Mouse (Mus musculus) frontal cortex, postnatal 25 days (tissue): ENCODE data around the gene Sestd1.

Experiments
- DNase-seq, 2 experiments: peaks; one replicate each; pipeline ENCODE4 v3.0.0; 2022; ENCODE audit warnings: low spot score in 2 of 2

Gene Sestd1

GRCm38 (mm10) chr2:77173366-77173765, 107.0 kb downstream of the Sestd1 start:
- DNase-seq = no peak

DNA sequence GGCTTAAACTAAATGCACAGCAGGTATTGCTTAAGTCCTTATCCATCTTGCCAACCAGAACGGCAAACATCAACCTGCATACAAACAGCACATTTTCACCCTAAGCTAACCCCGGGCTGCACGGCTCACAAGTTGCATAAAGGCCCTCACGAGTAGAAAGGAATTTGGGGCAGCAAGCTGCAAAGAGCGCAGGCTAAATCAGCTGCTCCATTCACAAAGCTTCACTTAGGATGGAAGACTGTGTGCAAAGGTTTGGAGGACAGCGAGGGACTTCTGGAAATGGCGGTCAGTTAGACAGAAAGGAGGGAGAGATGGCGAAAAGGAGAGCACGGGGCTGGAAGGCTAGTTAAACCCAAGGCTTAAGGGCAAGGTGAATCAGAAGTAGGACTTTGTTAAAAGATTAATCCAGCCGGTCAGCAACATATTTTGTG, 108.1 kb downstream of the Sestd1 start:
- DNase-seq = no peak

DNA sequence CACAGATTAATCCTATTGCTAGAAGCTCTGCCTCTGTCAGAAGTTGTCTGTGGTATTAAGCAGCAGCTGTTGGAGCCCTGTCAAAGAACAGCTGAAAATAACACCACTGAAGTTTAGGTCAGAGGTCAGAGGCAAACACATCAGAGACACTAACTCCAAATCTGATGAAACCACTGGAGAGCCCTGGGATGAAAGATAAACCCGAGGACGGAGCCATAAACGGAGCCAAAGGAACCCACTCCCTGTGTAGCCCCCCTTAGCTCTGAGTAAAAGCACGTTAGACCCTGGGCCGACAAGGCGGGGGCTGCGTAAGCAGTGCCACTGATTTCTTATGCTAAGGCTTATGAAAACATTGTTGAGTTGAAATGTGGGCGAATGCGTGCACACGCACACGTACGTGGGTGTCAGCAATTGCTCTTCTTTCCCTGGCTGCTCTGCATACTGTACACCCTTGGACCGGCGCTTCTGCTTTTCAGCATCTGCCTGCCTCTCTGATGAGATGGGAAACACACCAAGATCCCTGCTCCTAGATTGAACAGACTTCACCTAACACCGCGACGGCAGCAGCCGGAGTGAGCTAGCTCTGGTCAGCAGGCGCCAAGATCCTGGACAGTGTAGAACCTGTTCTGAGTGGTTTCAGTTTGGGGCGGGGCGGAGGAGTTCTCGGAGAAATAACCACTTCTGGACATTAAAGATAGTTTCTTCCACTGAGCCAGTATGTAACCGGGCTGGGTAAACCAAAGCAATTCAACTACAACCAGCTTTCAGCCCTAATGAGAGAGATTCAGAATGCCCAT, 108.8 kb downstream of the Sestd1 start:
- no peak for DNase-seq

- no peak for DNase-seq
Observed at GRCm38 (mm10) chr2:77170633-77171105, 109.7 kb downstream of the Sestd1 start, which contains the start of gene Ccdc141. Ccdc141 (minus strand) TSS chr2:77170636.

GRCm38 (mm10) chr2:77169916-77170632, 110.3 kb downstream of the Sestd1 start:
- DNase-seq = no peak

DNA sequence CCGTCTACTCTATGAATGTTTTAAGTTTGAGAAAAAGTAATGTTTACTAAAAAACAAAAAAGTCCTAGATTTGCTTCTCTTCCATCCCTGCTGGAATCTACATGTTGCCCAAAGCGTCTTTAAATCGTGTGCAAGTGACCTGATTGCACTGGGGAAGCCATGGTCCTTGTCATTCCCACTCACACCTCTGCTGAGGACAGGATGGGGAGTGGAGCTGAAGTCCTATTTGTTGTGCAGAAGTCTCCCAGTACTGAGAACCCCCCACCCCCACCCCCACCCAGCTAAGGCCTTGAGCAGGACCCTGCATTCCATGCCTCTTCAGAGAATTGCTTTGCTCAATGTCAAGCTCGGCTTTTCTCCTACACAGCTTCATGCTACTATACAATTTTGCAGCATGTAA, 111.2 kb downstream of the Sestd1 start:
- DNase-seq = no peak

GRCm38 (mm10) chr2:77168781-77169180, 111.6 kb downstream of the Sestd1 start:
- no peak for DNase-seq

- no peak for DNase-seq
Observed at GRCm38 (mm10) chr2:77168081-77168685, 112.2 kb downstream of the Sestd1 start.

- no peak for DNase-seq
Observed at GRCm38 (mm10) chr2:77166366-77166765, 114.0 kb downstream of the Sestd1 start.

DNA sequence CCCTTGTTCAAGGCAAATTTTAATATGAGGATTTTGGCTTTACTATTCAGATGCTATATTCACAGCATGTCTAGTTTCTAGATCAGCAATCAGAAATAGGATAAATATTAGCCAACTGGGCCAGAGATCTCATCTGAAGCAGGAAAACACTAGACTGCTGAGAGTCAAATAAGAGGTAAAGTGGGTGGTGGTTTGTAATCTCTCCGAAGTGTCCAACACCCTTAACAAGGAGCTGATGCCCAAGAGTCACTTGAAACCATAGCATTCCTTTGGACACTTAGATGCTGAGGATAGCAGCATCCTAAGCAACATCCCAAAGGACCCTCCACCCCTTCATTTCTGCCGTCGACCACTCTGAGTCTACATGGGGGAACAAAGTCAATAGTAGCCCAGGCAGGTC, 115.7 kb downstream of the Sestd1 start:
- DNase-seq = no peak

- no peak for DNase-seq
Observed at GRCm38 (mm10) chr2:77163381-77163780, 117.0 kb downstream of the Sestd1 start.

DNA sequence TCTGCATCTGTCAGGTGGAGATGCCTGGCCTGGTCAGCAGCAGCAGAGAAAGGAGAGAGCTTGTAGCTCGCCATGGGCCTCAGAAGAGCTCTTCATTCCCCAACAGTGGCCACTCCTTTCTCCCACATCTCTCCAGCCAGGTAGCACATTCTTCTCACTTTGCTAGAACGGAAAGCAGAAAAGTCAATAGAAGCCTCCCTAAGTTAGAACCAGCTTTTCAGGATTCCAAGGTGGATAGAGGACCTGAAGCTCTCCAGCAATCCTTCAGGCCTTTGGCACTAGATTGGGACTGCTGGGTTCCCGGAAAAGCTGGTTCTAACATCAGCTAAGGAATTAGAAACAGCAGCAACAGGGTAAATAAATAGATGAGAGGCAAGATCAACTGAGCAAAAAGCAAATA, 118.3 kb downstream of the Sestd1 start:
- no peak for DNase-seq

DNA sequence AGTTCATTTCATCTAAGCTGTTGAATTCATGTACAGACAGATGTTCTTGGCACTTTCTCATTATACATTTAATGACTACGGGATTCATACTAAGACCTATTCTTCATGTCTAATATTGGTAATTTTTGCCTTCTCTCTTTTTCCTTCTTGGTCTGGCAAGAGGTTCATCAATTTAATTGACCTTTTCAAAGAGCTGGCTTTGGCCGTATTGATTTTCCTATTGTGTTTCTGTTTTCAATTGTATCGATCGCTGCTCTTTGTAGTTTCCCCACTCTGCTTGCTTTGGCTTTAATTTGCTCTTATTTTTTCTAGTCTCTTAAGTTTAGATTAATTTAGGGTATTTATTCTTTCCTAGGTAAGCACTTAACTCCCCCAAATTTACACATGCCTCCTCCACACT, 122.8 kb downstream of the Sestd1 start:
- no peak for DNase-seq

- DNase-seq = no peak
Observed at GRCm38 (mm10) chr2:77154080-77154479, 126.3 kb downstream of the Sestd1 start.

DNA sequence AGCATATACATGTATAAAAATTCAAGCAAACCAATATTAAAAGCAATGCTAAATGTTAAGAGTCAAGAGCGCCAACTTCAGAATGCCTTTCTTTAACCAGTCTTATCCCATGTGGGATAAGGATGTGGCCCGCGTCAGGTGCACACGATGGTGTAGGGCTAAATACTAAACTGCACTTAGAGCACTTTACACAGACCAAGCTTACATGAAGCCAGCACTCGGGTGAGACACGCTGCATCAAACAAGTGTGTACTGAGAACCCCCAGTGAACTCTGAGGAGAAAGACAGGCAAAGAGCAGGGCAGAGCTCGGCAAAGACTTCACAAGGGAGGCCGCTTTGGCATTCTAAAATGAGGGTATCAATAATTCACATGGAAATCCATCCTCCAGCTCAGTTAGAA, 129.1 kb downstream of the Sestd1 start:
- DNase-seq = no peak

- DNase-seq = no peak
Observed at GRCm38 (mm10) chr2:77149576-77149975, 130.8 kb downstream of the Sestd1 start.

GRCm38 (mm10) chr2:77148215-77148614, 132.2 kb downstream of the Sestd1 start:
- no peak for DNase-seq

GRCm38 (mm10) chr2:77146968-77147367, 133.4 kb downstream of the Sestd1 start:
- DNase-seq = no peak

- no peak for DNase-seq
Observed at GRCm38 (mm10) chr2:77146291-77146690, 134.1 kb downstream of the Sestd1 start.

- DNase-seq = no peak
Observed at GRCm38 (mm10) chr2:77143536-77143935, 136.9 kb downstream of the Sestd1 start.

DNA sequence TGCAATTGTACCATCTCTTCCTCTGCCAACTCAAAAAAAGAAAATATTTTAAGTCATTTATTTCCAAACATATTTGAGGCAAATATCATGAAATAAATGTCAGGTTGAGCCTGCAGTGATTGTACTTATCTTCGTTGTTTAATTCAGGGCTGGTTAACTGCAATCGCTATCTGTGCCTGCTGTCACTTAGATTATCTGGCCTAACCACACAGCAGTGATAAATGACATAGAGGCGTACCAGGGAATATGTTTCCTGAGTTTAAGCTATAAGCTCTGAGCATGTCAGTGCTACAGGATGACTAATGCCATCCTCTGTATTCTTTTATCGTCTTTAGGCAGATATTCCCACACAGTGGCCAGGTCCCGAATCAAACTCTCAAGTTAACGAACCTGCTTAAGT, 141.5 kb downstream of the Sestd1 start:
- no peak for DNase-seq

- DNase-seq = no peak
Observed at GRCm38 (mm10) chr2:77134906-77135305, 145.5 kb downstream of the Sestd1 start.

- DNase-seq = no peak
Observed at GRCm38 (mm10) chr2:77133407-77133806, 147.0 kb downstream of the Sestd1 start.
